Mouse (Mus musculus) heart, embryonic 11.5 days (tissue): ENCODE results near the gene As3mt. TPM values are rescaled to one million over a fixed set of nuclear protein-coding genes. Genes with fewer than 3 reads are reported as not detected.

Experiments used
- ATAC-seq: fragments of 200-750 bp; cut with Nextera tagmentation; replicated peaks from 2 replicates; pipeline ENCODE4 v1.8.0; 2017; ENCODE audit warnings: moderate library complexity; ENCODE audit not compliant: insufficient number of reproducible peaks, low FRiP score, low TSS enrichment
- H3K27ac ChIP-seq: fragments of 300-500 bp; sonication (generic); 2 replicates; pipeline ENCODE4 v1.5.1; 2014; ENCODE audit warnings: mild to moderate bottlenecking, low read depth, low read length
- H3K27me3 ChIP-seq: fragments of 300-500 bp; sonication (generic); 2 replicates; pipeline ENCODE4 v1.6.1; 2014; ENCODE audit warnings: mild to moderate bottlenecking, low read length, mixed read lengths; ENCODE audit not compliant: control insufficient read depth, insufficient read depth
- H3K36me3 ChIP-seq: fragments of 300-500 bp; sonication (generic); 2 replicates; pipeline ENCODE4 v1.6.1; 2014; ENCODE audit warnings: mild to moderate bottlenecking, low read length, moderate library complexity, mixed read lengths; ENCODE audit not compliant: control insufficient read depth, insufficient read depth
- H3K4me1 ChIP-seq: fragments of 300-500 bp; sonication (generic); 2 replicates; pipeline ENCODE4 v1.6.1; 2014; ENCODE audit warnings: low read length; ENCODE audit not compliant: control insufficient read depth, insufficient read depth
- H3K4me2 ChIP-seq: fragments of 300-500 bp; sonication (generic); 2 replicates; pipeline ENCODE4 v1.6.1; 2014; ENCODE audit warnings: mild to moderate bottlenecking, moderate library complexity
- H3K4me3 ChIP-seq: fragments of 300-500 bp; sonication (generic); 2 replicates; pipeline ENCODE4 v1.5.1; 2014; ENCODE audit warnings: low read depth, low read length
- H3K9ac ChIP-seq: fragments of 300-500 bp; sonication (generic); 2 replicates; pipeline ENCODE4 v1.6.1; 2014; ENCODE audit warnings: mild to moderate bottlenecking, low read depth, low read length, moderate library complexity
- H3K9me3 ChIP-seq: fragments of 300-500 bp; sonication (generic); replicated peaks from 2 replicates; pipeline ENCODE4 v1.6.1; 2016; ENCODE audit warnings: low read length; ENCODE audit not compliant: control insufficient read depth
- WGBS: fragments of 180-500 bp; shearing (Covaris S2); extraction: QIAGEN DNeasy Blood & Tissue Kit; methylation state at CpG from one replicate; pipeline ENCODE4 v1.1.7; 2014; ENCODE audit not compliant: insufficient replicate concordance; 5-methylcytosine and 5-hydroxymethylcytosine counted together
- polyA plus RNA-seq: library from polyadenylated mRNA; unstranded; fragments of >200 nt; fragmentation: Nextera tagmentation; extraction: Ambion mirVana; gene quantifications from 2 replicates; pipeline ENCODE4 v1.2.1, GENCODE M21; 2014

The As3mt gene
- polyA plus RNA-seq, 1 experiment from 2014 or later, result 47.6 TPM

- Histone ChIP-seq H3K4me2 (peak overlapping the region; percentile 19), H3K4me1 (peaks cover 8% of the 10 kb centered on the region), H3K9ac (no peak overlapping the region), H3K27ac (no peak overlapping the region), H3K4me3 (no peak overlapping the region), H3K27me3 (peaks cover 12% of the 10 kb centered on the region; the same call in 1 of the 2 replicates), H3K36me3 (no peaks in the 10 kb centered on the region), H3K9me3 (no peaks in the 10 kb centered on the region)
- 31% methylated on average over 5 of the region's 5 CpGs for WGBS
- ATAC-seq, result no peak
Observed at GRCm38 (mm10) chr19:46669802-46670201, 37.5 kb upstream of the As3mt start.

- Histone ChIP-seq H3K27ac (no peak overlapping the region), H3K4me2 (no peak overlapping the region), H3K9me3 (no peaks in the 10 kb centered on the region), H3K4me3 (no peak overlapping the region), H3K27me3 (peaks cover 12% of the 10 kb centered on the region; the same call in 1 of the 2 replicates), H3K36me3 (no peaks in the 10 kb centered on the region), H3K4me1 (peaks cover 6% of the 10 kb centered on the region), H3K9ac (no peak overlapping the region)
- peak; percentile 61; the same call in 1 of the 2 replicates for ATAC-seq
- 15% methylated on average over 13 of the region's 13 CpGs for WGBS
Observed at GRCm38 (mm10) chr19:46670691-46671090, 36.6 kb upstream of the As3mt start.

- Histone ChIP-seq H3K27me3 (peaks cover 12% of the 10 kb centered on the region; the same call in 1 of the 2 replicates), H3K4me3 (no peak within 1 kb of the TSS), H3K27ac (no peak within 1 kb of the TSS), H3K4me2 (no peak within 1 kb of the TSS), H3K36me3 (no peaks in the 10 kb centered on the region), H3K9me3 (no peaks in the 10 kb centered on the region), H3K9ac (0 out of 2 replicates have a peak within 1 kb of the TSS, but pooled peaks have one; percentile 16), H3K4me1 (peaks cover 10% of the 10 kb centered on the region)
- 47% methylated on average over 5 of the region's 5 CpGs for WGBS
- no peak for ATAC-seq
Observed at GRCm38 (mm10) chr19:46672766-46673418, 34.4 kb upstream of the As3mt start, which contains the start of gene Cyp17a1. Gene Cyp17a1, minus strand, starts transcription at chr19:46673172.

- Histone ChIP-seq H3K9me3 (no peaks in the 10 kb centered on the region), H3K27ac (no peak overlapping the region), H3K4me2 (no peak overlapping the region), H3K4me1 (peaks cover 14% of the 10 kb centered on the region; the same call in 1 of the 2 replicates), H3K9ac (no peak overlapping the region), H3K4me3 (no peak overlapping the region), H3K36me3 (no peaks in the 10 kb centered on the region), H3K27me3 (peaks cover 12% of the 10 kb centered on the region; the same call in 1 of the 2 replicates)
- no peak for ATAC-seq
- 75% methylated on average over 3 of the region's 3 CpGs for WGBS
Observed at GRCm38 (mm10) chr19:46675641-46676040, 31.6 kb upstream of the As3mt start.

- Histone ChIP-seq H3K9me3 (no peaks in the 10 kb centered on the region), H3K4me3 (no peak overlapping the region), H3K9ac (no peak overlapping the region), H3K27me3 (no peaks in the 10 kb centered on the region), H3K4me2 (no peak overlapping the region), H3K4me1 (peaks cover 14% of the 10 kb centered on the region; the same call in 1 of the 2 replicates), H3K27ac (no peak overlapping the region), H3K36me3 (no peaks in the 10 kb centered on the region)
- 48% methylated on average over 12 of the region's 12 CpGs for WGBS
- ATAC-seq, result no peak
Observed at GRCm38 (mm10) chr19:46679720-46680383, 27.4 kb upstream of the As3mt start.

- no peaks in the 10 kb centered on the region for H3K36me3 ChIP-seq
- no peaks in the 10 kb centered on the region for H3K27me3 ChIP-seq
- peak; percentile 85 for ATAC-seq
- peak within 1 kb of the TSS; percentile 74 for H3K4me2 ChIP-seq
- peak within 1 kb of the TSS; percentile 68; the same call in 1 of the 2 replicates for H3K27ac ChIP-seq
- WGBS, result 3% methylated on average over 44 of the region's 44 CpGs
- no peaks in the 10 kb centered on the region for H3K9me3 ChIP-seq
- peak within 1 kb of the TSS; percentile 78 for H3K4me3 ChIP-seq
- H3K9ac ChIP-seq, result peak within 1 kb of the TSS; percentile 94
- H3K4me1 ChIP-seq, result 0 out of 2 replicates have a peak, but pooled peaks cover 7% of the 10 kb centered on the region
Observed at GRCm38 (mm10) chr19:46689460-46690372, 17.5 kb upstream of the As3mt start, which contains the start of gene Borcs7. Gene Borcs7, plus strand, starts transcription at chr19:46689906.

GRCm38 (mm10) chr19:46690387-46690786 lies 16.9 kb upstream of the As3mt start:
- H3K27ac ChIP-seq, result peak overlapping the region; percentile 68; the same call in 1 of the 2 replicates
- H3K9ac ChIP-seq, result peak overlapping the region; percentile 94
- no peaks in the 10 kb centered on the region for H3K27me3 ChIP-seq
- 0 out of 2 replicates have a peak, but pooled peaks cover 7% of the 10 kb centered on the region for H3K4me1 ChIP-seq
- 0 out of 2 replicates have a peak, but pooled peaks cover 2% of the 10 kb centered on the region for H3K36me3 ChIP-seq
- H3K4me2 ChIP-seq, result peak overlapping the region; percentile 74
- H3K4me3 ChIP-seq, result peak overlapping the region; percentile 78
- H3K9me3 ChIP-seq, result no peaks in the 10 kb centered on the region
- 71% methylated on average over 11 of the region's 11 CpGs for WGBS
- no peak for ATAC-seq

- Histone ChIP-seq H3K4me1 (0 out of 2 replicates have a peak, but pooled peaks cover 7% of the 10 kb centered on the region), H3K4me3 (no peak overlapping the region), H3K36me3 (0 out of 2 replicates have a peak, but pooled peaks cover 2% of the 10 kb centered on the region), H3K27ac (no peak overlapping the region), H3K4me2 (no peak overlapping the region), H3K9me3 (no peaks in the 10 kb centered on the region), H3K9ac (no peak overlapping the region), H3K27me3 (no peaks in the 10 kb centered on the region)
- no peak for ATAC-seq
- WGBS, result 83% methylated on average over 2 of the region's 2 CpGs
Observed at GRCm38 (mm10) chr19:46691078-46691477, 16.2 kb upstream of the As3mt start.
